Mouse (Mus musculus) ovary, adult 18-20 months (tissue): ENCODE data around the gene Efcab7.

Source experiments
- DNase-seq: peaks from one replicate; pipeline ENCODE4 v3.0.0; 2022; ENCODE audit warnings: low spot score, mixed read lengths

The Efcab7 gene

GRCm38 (mm10) chr4:99829094-99830073 lies at the start of gene Efcab7:
Efcab7 (plus strand) TSS chr4:99829198.
- peak; percentile 64 for DNase-seq

GRCm38 (mm10) chr4:99792365-99792764 lies 36.6 kb upstream of the Efcab7 start:
- no peak for DNase-seq

GRCm38 (mm10) chr4:99816697-99817460 lies 12.1 kb upstream of the Efcab7 start:
- DNase-seq, result no peak

GRCm38 (mm10) chr4:99828337-99828736 lies 661 bp upstream of the Efcab7 start:
- no peak for DNase-seq

DNA sequence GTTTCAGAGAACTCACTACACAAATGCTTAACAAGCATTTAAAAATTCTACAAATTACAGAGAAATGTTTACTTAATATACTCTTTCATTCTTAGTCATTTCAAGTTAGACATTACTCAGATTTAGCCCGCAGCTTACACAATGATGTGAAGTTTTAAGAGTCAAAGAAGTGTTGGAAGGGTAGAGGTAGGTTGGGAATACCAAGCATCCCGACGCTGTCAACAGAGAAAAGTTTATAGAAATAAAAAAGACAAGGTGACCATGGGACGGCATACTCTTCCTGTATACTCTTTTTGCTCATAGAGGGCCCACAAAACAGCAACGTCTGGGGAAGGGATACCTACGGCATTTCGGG lies 282 bp upstream of the Efcab7 start:
- no peak for DNase-seq

DNA sequence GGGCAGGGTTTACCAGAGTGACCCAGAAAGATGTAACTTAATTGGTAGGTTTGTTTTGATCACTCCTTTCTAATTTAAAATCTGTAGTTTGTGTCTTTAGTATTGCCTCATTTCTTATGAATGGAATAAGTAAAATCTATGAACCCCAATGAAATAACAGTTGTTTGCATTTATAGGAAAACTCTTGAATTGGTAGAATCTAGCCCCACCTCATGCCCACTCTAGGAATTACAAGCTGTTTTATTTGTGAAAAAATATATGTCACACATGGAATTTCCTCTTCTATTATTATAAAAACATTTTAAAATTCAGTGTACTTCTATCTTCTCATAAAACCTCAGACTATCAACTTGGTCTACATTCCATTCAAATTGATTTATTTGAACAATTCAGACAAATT lies 52.9 kb downstream of the Efcab7 start:
- no peak for DNase-seq

GRCm38 (mm10) chr4:99882405-99882804 lies 53.4 kb downstream of the Efcab7 start:
- no peak for DNase-seq

DNA sequence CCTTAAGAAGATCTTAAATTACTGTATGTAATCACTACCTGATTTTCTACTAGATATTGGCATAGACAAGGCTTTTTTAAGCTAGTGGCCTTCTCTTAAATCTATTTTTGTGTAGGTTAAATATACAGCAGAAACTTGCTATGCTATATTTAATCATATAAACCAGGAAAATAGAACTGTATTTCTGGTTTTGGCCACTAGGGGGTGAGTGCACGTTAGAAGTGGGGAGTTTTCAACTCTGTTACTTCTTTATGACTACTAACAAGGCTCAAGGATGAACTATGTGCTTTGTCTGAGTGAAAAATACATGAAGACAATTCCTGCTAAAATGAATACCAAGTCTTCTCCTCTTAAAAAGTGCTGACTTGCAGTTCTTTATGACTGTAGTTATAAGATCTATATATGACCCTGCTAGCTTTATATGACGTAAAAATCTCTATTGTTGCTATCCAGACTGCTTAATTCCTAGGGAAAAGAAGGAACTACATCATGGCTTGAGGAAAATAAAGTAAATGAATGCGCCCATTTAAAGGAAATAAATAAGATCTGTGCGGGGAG lies 85.0 kb downstream of the Efcab7 start:
- DNase-seq, result no peak

GRCm38 (mm10) chr4:99926380-99926779 lies 97.4 kb downstream of the Efcab7 start:
- DNase-seq, result no peak

- DNase-seq, result no peak
These were observed 99.5 kb downstream of the Efcab7 start for GRCm38 (mm10) chr4:99928521-99928920.

DNA sequence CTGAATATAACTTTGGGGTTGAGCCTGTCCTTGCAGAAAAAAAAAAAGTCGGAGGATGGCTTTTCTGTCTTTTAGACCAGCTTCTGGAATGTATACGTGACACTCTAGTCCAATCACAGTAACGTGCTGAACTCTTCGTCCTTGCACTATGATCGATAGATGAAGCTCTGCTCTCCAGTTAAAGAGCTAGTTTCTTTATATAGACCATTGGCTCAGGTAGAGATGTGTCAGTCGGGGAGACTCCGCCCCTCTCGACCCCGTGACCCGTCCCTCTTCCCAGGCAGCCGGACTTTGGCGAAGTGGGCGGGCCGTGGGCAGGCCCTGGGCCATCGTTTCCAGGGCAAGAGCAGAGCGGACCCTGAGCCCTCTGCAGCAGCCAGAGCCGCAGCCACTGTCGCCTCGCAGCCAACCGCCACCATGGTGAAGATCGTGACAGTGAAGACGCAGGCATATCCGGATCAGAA lies 100.2 kb downstream of the Efcab7 start, which contains the start of gene Pgm1:
Gene Pgm1 (plus strand): TSS at position 266 of the 464 bp plus-strand sequence.
- peak; percentile 77 for DNase-seq

GRCm38 (mm10) chr4:99929613-99930517 lies 100.9 kb downstream of the Efcab7 start, which contains the start of gene Itgb3bp:
Itgb3bp (minus strand) TSS chr4:99929813.
- peak; percentile 73 for DNase-seq

- DNase-seq, result no peak
These were observed 101.7 kb downstream of the Efcab7 start for GRCm38 (mm10) chr4:99930518-99931239.

- DNase-seq, result no peak
These were observed 102.2 kb downstream of the Efcab7 start for GRCm38 (mm10) chr4:99931240-99931580.

GRCm38 (mm10) chr4:99931807-99932206 lies 102.8 kb downstream of the Efcab7 start:
- DNase-seq, result no peak

GRCm38 (mm10) chr4:99934859-99935258 lies 105.9 kb downstream of the Efcab7 start:
- no peak for DNase-seq

DNA sequence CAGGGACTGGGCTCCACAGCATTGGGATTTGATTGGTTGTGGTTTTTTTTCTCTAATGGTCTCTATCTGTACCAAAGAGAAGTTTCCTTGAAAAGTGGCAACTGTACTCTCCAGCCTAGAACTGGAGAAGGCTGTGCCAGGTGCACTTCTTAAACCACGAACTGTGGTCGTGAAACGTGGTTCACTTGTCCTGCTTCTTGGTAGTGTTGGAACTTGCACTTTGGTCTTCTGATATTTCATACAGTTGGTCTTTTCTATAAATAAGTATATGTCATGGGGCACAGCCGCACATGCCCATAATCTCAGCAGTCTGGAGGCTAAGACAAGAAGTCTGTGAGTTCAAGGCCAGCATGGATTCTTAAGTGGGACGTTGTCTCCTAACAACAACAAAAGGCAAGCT lies 107.3 kb downstream of the Efcab7 start:
- no peak for DNase-seq

DNA sequence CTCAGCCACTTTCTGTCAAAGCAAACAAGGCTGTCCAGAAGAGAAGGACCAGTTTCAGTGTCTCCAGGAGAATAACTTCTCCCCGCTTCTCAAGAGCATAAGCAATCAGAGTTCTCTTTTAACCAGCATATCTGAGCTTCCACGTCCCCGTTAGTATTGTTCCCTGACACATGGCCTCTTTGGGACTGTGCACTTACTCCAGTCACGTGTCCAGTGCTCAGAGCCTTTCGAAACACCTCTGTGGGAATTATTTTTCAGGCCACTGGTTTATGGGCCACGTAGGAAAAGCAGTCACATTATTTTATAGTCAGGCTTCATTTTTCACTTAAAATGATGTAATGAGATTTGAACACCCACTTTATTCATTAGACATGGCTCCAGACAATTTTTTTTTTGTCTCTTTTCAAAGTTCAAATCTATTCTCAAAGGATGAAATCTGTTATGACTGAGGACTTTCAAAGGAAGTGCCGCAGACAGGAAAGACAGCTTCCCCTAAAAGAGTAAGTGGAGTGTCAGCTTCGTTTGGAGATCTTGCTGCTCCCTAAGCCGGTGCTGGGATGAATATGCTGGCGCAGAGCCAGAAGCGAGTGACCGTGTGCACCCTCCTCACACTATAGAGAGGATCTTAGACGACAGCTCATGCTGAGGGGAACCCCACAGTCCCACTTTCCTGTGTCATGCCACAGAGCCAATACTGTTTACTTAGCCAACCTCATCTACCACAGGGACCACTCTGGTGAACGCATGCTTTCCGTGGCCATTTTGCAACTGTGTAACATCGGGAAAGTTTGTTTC lies 110.9 kb downstream of the Efcab7 start:
- no peak for DNase-seq

GRCm38 (mm10) chr4:99941655-99942414 lies 112.8 kb downstream of the Efcab7 start:
- no peak for DNase-seq
